Mouse (Mus musculus) kidney, embryonic 16.5 days (tissue): ENCODE measurements around the gene Ndufv3. TPM values are rescaled to one million over a fixed set of nuclear protein-coding genes. Genes with fewer than 3 reads are reported as not detected.

Source experiments
- ATAC-seq: fragments of 200-750 bp; cut with Nextera tagmentation; 2 replicates; pipeline ENCODE4 v1.8.0; 2017; ENCODE audit warnings: moderate TSS enrichment; ENCODE audit not compliant: low FRiP score, low TSS enrichment
- H3K27ac ChIP-seq: fragments of 300-500 bp; sonication (generic); 2 replicates; pipeline ENCODE4 v1.5.1; 2014; ENCODE audit warnings: low read length
- H3K27me3 ChIP-seq: fragments of 300-500 bp; sonication (generic); 2 replicates; pipeline ENCODE4 v1.6.1; 2014; ENCODE audit warnings: low read length, control low read depth, mixed read lengths; ENCODE audit not compliant: insufficient read depth
- H3K36me3 ChIP-seq: fragments of 300-500 bp; sonication (generic); 2 replicates; pipeline ENCODE4 v1.6.1; 2014; ENCODE audit warnings: low read length, control low read depth, mixed read lengths; ENCODE audit not compliant: insufficient read depth
- H3K4me1 ChIP-seq: fragments of 300-500 bp; sonication (generic); 2 replicates; pipeline ENCODE4 v1.6.1; 2014; ENCODE audit warnings: low read length, control low read depth, mixed read lengths; ENCODE audit not compliant: insufficient read depth
- H3K4me2 ChIP-seq: fragments of 300-500 bp; sonication (generic); replicated peaks from 2 replicates; pipeline ENCODE4 v1.6.1; 2014; ENCODE audit warnings: low read depth, low read length
- H3K4me3 ChIP-seq: fragments of 300-500 bp; sonication (generic); 2 replicates; pipeline ENCODE4 v1.5.1; 2014; ENCODE audit warnings: mild to moderate bottlenecking, low read length
- H3K9ac ChIP-seq: fragments of 300-500 bp; sonication (generic); replicated peaks from 2 replicates; pipeline ENCODE4 v1.6.1; 2014; ENCODE audit warnings: low read length
- H3K9me3 ChIP-seq: fragments of 300-500 bp; sonication (generic); 2 replicates; pipeline ENCODE4 v1.6.1; 2016; ENCODE audit warnings: low read length, control low read depth
- WGBS: fragments of 180-500 bp; shearing (Covaris S2); extraction: QIAGEN DNeasy Blood & Tissue Kit; methylation state at CpG from one replicate; pipeline ENCODE4 v1.1.7; 2014; 5-methylcytosine and 5-hydroxymethylcytosine counted together
- polyA plus RNA-seq: library from polyadenylated mRNA; unstranded; fragments of >200 nt; fragmentation: Nextera tagmentation; extraction: Ambion mirVana; gene quantifications from 2 replicates; pipeline ENCODE4 v1.2.1, GENCODE M21; 2015

Ndufv3 gene
- polyA plus RNA-seq, 1 experiment from 2014 or later: 271 TPM

- peaks cover 36% of the 10 kb centered on the region for H3K4me1 ChIP-seq
- H3K4me3 ChIP-seq: peak overlapping the region; percentile 64
- no peaks in the 10 kb centered on the region for H3K9me3 ChIP-seq
- H3K27me3 ChIP-seq: no peaks in the 10 kb centered on the region
- peak overlapping the region; percentile 96 for H3K27ac ChIP-seq
- H3K9ac ChIP-seq: peak overlapping the region; percentile 83
- peaks cover 4% of the 10 kb centered on the region; the same call in 1 of the 2 replicates for H3K36me3 ChIP-seq
- WGBS: 1% methylated on average over 22 of the region's 44 CpGs
- no peak for ATAC-seq
- peak overlapping the region; percentile 78 for H3K4me2 ChIP-seq
Measured at GRCm38 (mm10) chr17:31564858-31565140, 44.9 kb downstream of the Ndufv3 start.

GRCm38 (mm10) chr17:31565141-31566056, 45.5 kb downstream of the Ndufv3 start:
- H3K9ac ChIP-seq: peak overlapping the region; percentile 83
- H3K9me3 ChIP-seq: no peaks in the 10 kb centered on the region
- peak; percentile 50 for ATAC-seq
- peaks cover 4% of the 10 kb centered on the region; the same call in 1 of the 2 replicates for H3K36me3 ChIP-seq
- H3K27ac ChIP-seq: peak overlapping the region; percentile 96
- H3K4me1 ChIP-seq: peaks cover 36% of the 10 kb centered on the region
- no peaks in the 10 kb centered on the region for H3K27me3 ChIP-seq
- H3K4me2 ChIP-seq: peak overlapping the region; percentile 78
- peak overlapping the region; percentile 64 for H3K4me3 ChIP-seq
- WGBS: under 1% methylated on average over 74 of the region's 88 CpGs

- Histone ChIP-seq H3K27me3 (no peaks in the 10 kb centered on the region), H3K27ac (0 out of 2 replicates have a peak overlapping the region, but pooled peaks have one; percentile 96), H3K4me2 (peak overlapping the region; percentile 78), H3K36me3 (peaks cover 4% of the 10 kb centered on the region; the same call in 1 of the 2 replicates), H3K4me1 (peaks cover 39% of the 10 kb centered on the region), H3K4me3 (peak overlapping the region; percentile 64), H3K9ac (peak overlapping the region; percentile 83), H3K9me3 (no peaks in the 10 kb centered on the region)
- WGBS: 75% methylated on average over 6 of the region's 6 CpGs
- no peak for ATAC-seq
Measured at GRCm38 (mm10) chr17:31566276-31566675, 46.4 kb downstream of the Ndufv3 start.

GRCm38 (mm10) chr17:31569756-31570155, 49.8 kb downstream of the Ndufv3 start:
- Histone ChIP-seq H3K4me3 (no peak overlapping the region), H3K4me2 (no peak overlapping the region), H3K9ac (no peak overlapping the region), H3K27me3 (no peaks in the 10 kb centered on the region), H3K27ac (0 out of 2 replicates have a peak overlapping the region, but pooled peaks have one; percentile 35), H3K9me3 (no peaks in the 10 kb centered on the region), H3K4me1 (peaks cover 34% of the 10 kb centered on the region), H3K36me3 (peaks cover 4% of the 10 kb centered on the region; the same call in 1 of the 2 replicates)
- 86% methylated on average over 1 of the region's 1 CpGs for WGBS
- ATAC-seq: no peak

GRCm38 (mm10) chr17:31570321-31570925, 50.5 kb downstream of the Ndufv3 start:
- WGBS: 86% methylated on average over 9 of the region's 9 CpGs
- no peak overlapping the region for H3K4me3 ChIP-seq
- ATAC-seq: peak; percentile 72
- peaks cover 4% of the 10 kb centered on the region; the same call in 1 of the 2 replicates for H3K36me3 ChIP-seq
- H3K9me3 ChIP-seq: no peaks in the 10 kb centered on the region
- H3K27ac ChIP-seq: no peak overlapping the region
- H3K27me3 ChIP-seq: no peaks in the 10 kb centered on the region
- no peak overlapping the region for H3K4me2 ChIP-seq
- no peak overlapping the region for H3K9ac ChIP-seq
- H3K4me1 ChIP-seq: peaks cover 34% of the 10 kb centered on the region

- Histone ChIP-seq H3K36me3 (peaks cover 4% of the 10 kb centered on the region; the same call in 1 of the 2 replicates), H3K9ac (no peak overlapping the region), H3K4me1 (peaks cover 24% of the 10 kb centered on the region), H3K27me3 (no peaks in the 10 kb centered on the region), H3K4me3 (no peak overlapping the region), H3K9me3 (no peaks in the 10 kb centered on the region), H3K4me2 (no peak overlapping the region), H3K27ac (no peak overlapping the region)
- ATAC-seq: no peak
- 85% methylated on average over 5 of the region's 5 CpGs for WGBS
Measured at GRCm38 (mm10) chr17:31571689-31572088, 51.8 kb downstream of the Ndufv3 start.

- H3K9me3 ChIP-seq: no peaks in the 10 kb centered on the region
- H3K4me1 ChIP-seq: peaks cover 4% of the 10 kb centered on the region; the same call in 1 of the 2 replicates
- no peak overlapping the region for H3K27ac ChIP-seq
- ATAC-seq: no peak
- 80% methylated on average over 7 of the region's 7 CpGs for WGBS
- H3K4me3 ChIP-seq: no peak overlapping the region
- no peaks in the 10 kb centered on the region for H3K36me3 ChIP-seq
- H3K4me2 ChIP-seq: no peak overlapping the region
- no peak overlapping the region for H3K9ac ChIP-seq
- H3K27me3 ChIP-seq: no peaks in the 10 kb centered on the region
Measured at GRCm38 (mm10) chr17:31574662-31575061, 54.7 kb downstream of the Ndufv3 start.

GRCm38 (mm10) chr17:31576394-31577175, 56.7 kb downstream of the Ndufv3 start:
- Histone ChIP-seq H3K36me3 (no peaks in the 10 kb centered on the region), H3K27ac (no peak overlapping the region), H3K4me2 (no peak overlapping the region), H3K9me3 (no peaks in the 10 kb centered on the region), H3K4me3 (no peak overlapping the region), H3K9ac (no peak overlapping the region), H3K27me3 (no peaks in the 10 kb centered on the region), H3K4me1 (no peaks in the 10 kb centered on the region)
- 79% methylated on average over 10 of the region's 10 CpGs for WGBS
- no peak for ATAC-seq

- H3K4me3 ChIP-seq: no peak overlapping the region
- no peak overlapping the region for H3K4me2 ChIP-seq
- 71% methylated on average over 3 of the region's 3 CpGs for WGBS
- H3K27me3 ChIP-seq: no peaks in the 10 kb centered on the region
- H3K9me3 ChIP-seq: no peaks in the 10 kb centered on the region
- no peaks in the 10 kb centered on the region for H3K36me3 ChIP-seq
- H3K27ac ChIP-seq: no peak overlapping the region
- no peak overlapping the region for H3K9ac ChIP-seq
- no peak for ATAC-seq
- H3K4me1 ChIP-seq: no peaks in the 10 kb centered on the region
Measured at GRCm38 (mm10) chr17:31580344-31580743, 60.4 kb downstream of the Ndufv3 start.
